Mouse (Mus musculus) embryonic stem cell, embryonic (primary cell): ENCODE results near the gene Osbpl10.

Source experiments
- CTCF ChIA-PET, 4 experiments: fragments of 300-600 bp in 2 of 4; fragments of 350-600 bp in 2 of 4; sonication (Branson Sonifier 250); formaldehyde crosslinking; loops; one replicate each; lab custom pipeline; 2022; ENCODE audit warnings: inconsistent platforms in 2 of 4; lab: Charles Lee
- POLR2A ChIA-PET, 4 experiments: fragments of 300-600 bp in 2 of 4; fragments of 350-600 bp in 2 of 4; sonication (Branson Sonifier 250); formaldehyde crosslinking; loops; one replicate each; lab custom pipeline; 2022; ENCODE audit warnings: antibody characterized with exemption in 4 of 4, inconsistent platforms in 1 of 4; lab: Charles Lee

The Osbpl10 gene

DNA sequence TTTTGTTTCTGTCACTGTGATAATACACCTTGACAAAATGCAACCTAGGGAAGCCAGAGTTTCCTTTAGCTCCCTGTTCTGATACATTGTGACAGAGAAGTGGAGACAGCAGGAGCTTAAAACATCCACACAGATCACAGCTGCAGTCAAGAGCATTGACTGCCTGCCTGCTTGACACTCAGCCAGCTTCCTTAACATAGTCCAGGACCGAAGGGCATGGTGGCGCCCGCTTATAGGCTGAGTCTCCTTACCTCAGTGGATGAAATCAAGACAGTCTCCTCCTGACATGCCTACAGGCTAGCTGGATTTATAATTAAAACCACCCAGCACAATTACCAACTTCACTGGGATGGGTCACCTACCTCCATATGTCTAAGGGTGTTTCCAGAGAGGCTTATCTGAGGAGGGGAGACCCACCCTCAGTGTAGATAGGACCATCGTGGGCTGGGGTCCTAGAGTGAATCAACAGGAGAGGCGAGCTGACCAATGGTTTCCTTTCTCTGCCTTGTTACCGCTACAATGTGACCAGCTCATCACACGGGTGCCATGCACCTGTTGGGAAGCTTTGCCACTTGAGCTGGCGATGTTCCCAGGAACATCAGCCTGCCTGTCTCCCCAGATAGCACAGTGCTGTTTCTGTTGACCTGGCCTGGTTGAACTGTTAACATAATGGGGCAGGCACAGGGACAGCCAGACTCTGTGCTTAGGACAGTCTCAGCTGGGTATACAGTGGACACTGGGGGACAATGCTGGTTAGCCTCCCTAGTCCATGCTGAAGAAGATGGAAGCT, 76.9 kb downstream of the Osbpl10 start:
- ChIA-PET CTCF (interaction anchor here in 1 of 4 experiments (1.0 to 2.1 kb wide), 2 partner anchors 10 to 33 kb away, joined by 3 to 7 read pairs; no protein-coding TSS in a partner anchor), POLR2A (interaction anchor here in 3 of 4 experiments (0.7 to 2.1 kb wide), 10 partner anchors 9 to 326 kb away, joined by 3 to 7 read pairs (median 3); no protein-coding TSS in a partner anchor)

DNA sequence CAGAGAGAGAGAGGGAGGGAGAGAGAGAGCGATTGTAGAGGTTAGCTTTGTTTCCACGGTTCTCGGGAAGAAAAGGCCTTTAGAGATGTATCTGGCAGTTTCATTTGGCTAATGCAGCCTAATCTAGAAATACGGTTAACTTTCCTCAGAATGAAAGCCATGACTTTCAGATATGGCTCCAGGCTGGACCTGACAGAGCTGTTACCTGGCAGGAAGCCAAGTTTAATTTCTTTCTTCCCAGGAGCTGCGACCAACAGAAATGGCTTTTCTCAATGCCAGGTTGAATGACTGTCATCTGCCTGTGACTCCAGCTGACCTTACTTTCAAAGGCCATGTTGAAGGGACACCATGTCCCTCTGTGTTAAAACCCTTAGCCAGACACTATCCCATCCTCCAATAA, 80.4 kb downstream of the Osbpl10 start:
- POLR2A ChIA-PET, result interaction anchor here in 1 of 4 experiments (1.5 kb wide), 1 partner anchor 21 kb away, joined by 3 read pairs; no protein-coding TSS in a partner anchor
- CTCF ChIA-PET, result interaction anchor here in 2 of 4 experiments (0.6 to 0.7 kb wide), 2 partner anchors 14 to 972 kb away, joined by 3 to 7 read pairs; no protein-coding TSS in a partner anchor

DNA sequence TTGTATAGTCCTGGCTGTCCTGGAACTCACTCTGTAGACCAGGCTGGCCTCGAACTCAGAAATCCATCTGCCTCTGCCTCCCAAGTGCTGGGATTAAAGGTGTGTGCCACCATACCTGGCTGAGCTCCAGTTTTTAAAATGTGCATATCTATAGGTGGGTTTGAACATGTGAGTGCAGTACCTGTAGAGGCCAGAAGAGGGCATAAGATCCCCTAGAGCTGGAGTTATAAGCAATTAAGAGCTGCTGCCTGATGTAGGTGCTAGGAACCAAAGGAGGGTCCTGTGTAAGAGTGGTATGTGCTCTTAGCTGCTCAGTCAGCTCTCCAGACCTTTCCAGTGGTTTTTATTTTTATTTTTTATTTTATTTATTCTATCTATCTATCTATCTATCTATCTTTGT, 86.5 kb downstream of the Osbpl10 start:
- POLR2A ChIA-PET, result interaction anchor here in 2 of 4 experiments (0.6 to 1.4 kb wide), 5 partner anchors 10 to 102 kb away, joined by 3 to 4 read pairs (median 3); no protein-coding TSS in a partner anchor
- CTCF ChIA-PET, result interaction anchor here (0.6 to 2.8 kb wide), 19 partner anchors 9 to 1020 kb away, joined by 3 to 19 read pairs (median 4); partner anchors contain the start of gene Cmtm6 (in 1 of the 4)

DNA sequence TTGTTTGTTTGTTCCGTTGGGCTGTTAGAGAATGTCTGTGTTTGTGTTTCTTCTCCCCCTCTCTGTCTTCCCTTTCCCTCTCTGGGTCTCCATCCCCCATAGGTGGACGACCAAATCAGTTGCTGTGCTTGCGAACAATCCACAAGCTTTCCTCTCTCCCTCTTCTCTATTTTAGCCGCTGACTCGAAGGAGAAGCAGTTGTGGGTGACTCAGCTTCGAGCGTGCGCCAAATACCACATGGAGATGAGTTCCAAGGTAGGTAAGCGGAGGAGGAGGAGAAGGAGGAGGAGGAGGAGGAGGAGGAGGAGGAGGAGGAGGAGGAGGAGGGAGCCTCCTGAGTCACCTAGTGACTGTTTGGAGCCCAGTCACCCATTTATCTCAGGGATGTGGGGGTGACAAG, 88.7 kb downstream of the Osbpl10 start:
- CTCF ChIA-PET, result interaction anchor here in 3 of 4 experiments (0.6 to 0.7 kb wide), 4 partner anchors 62 to 501 kb away, joined by 3 to 4 read pairs (median 3); no protein-coding TSS in a partner anchor

DNA sequence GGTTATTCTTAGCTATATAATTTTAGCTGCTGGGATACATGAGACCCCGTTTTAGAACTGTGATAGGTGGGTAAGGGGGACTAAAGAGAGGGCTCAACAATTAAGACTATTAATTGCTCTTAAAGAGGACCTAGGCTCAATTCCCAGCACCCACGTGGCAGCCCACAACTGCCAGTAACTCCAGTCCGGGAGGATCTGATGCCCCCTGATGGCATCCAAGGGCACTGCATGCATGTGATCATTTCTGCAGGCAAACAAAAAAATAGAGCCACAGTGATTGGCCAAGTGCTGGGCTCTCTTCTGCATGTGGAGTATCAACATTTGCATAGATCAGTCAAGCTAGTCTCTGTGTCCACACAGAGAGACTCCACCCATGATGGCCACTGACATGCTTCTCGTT, 96.8 kb downstream of the Osbpl10 start:
- ChIA-PET POLR2A (interaction anchor here in 1 of 4 experiments (1.3 kb wide), 1 partner anchor 13 kb away, joined by 3 read pairs; no protein-coding TSS in a partner anchor), CTCF (interaction anchor here in 3 of 4 experiments (0.8 to 2.3 kb wide), 5 partner anchors 10 to 13 kb away, joined by 3 to 16 read pairs (median 4); no protein-coding TSS in a partner anchor)

More for the DNA sequence above, 88.7 kb downstream of the Osbpl10 start:
- POLR2A ChIA-PET, result interaction anchor here in 2 of 4 experiments (0.6 to 1.6 kb wide), 3 partner anchors 12 to 87 kb away, joined by 3 to 6 read pairs (median 5); no protein-coding TSS in a partner anchor

DNA sequence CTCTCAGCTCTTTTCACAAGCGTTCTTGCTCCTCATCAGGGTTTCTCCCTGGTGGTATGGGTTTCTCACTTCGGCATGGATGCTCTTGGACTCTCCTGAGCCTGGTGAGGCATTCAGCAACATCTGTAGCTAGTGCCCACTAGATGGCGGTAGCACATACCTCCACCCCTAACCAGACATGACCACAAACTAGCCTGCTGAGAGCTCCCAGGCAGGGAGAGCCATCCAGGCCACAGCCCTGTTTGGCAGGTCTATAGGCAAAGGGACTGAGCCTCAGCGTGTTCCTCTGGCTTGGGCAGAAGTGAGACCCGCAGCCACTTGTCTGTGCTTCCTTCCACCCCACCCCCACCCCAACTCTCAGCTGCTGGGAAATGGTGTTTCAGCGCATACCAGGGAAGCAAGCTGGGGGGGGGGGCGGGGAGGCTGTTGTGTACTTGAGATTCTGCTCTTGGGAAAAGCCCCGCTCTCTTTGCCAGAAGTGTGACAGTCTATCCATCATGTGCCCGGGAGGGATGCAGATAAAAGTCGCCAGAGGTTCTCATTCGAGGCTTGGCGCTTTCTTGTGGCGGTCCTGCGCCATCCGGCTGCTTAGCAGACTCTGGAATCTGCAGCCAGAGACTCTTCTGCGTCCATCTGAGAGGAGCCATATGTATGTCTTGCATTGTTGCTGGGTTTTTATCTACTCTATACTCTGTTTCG, 110.1 kb downstream of the Osbpl10 start:
- POLR2A ChIA-PET, result interaction anchor here (0.6 to 1.3 kb wide), 26 partner anchors 11 to 1181 kb away, joined by 3 to 9 read pairs (median 3); partner anchors contain the start of gene Stt3b (in 1 of the 4)
- CTCF ChIA-PET, result interaction anchor here (0.5 to 2.6 kb wide), 87 partner anchors 8 to 1733 kb away, joined by 3 to 19 read pairs (median 4); partner anchors contain the start of genes Cmtm6 (in 1 of the 4) and Stt3b (in 1 of the 4)

DNA sequence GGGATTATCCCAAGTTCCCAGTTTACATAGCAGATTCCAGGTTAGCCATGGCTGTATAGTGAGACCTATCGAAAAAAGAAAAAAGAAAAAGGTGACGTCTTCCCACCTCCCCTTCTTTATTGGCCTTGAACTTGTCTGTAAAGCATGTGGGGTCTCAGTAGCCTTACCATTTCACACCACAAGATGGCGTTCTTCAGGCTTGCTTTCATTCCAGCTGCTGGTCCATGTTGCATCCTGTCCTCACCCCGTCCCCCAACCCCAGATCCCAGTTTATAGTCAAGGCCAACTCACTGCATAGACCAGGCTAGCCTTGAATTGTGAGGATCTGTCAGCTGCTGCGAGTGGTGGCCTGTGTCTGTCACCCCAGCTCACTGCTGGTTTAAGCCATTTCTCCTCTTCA, 111.3 kb downstream of the Osbpl10 start:
- ChIA-PET CTCF (interaction anchor here in 3 of 4 experiments (0.6 to 2.6 kb wide), 7 partner anchors 8 to 156 kb away, joined by 3 to 15 read pairs (median 6); no protein-coding TSS in a partner anchor), POLR2A (interaction anchor here in 1 of 4 experiments (0.7 to 1.3 kb wide), 4 partner anchors 14 to 126 kb away, joined by 3 to 4 read pairs (median 4); no protein-coding TSS in a partner anchor)

DNA sequence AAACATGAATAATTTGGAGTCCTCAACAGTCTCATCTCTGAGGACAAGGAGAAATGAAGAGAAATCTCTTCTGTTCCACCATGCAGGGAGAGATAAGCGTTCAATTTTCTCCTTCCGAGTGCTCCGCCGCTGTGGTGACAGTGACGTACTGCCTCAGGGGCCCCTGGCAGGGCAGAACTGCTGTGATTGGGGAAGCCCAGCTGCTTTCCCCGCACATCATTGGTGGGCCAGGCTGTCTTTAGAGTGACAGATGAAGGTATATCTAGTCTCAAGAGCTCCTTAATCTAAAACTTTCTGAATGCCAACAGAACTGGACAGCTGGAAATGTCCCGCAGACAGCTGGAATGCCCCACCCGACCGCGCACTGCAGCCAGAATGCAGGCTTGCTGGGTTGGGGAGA, 118.1 kb downstream of the Osbpl10 start:
- ChIA-PET CTCF (interaction anchor here in 3 of 4 experiments (0.5 to 2.1 kb wide), 4 partner anchors 8 to 103 kb away, joined by 3 to 10 read pairs (median 5); no protein-coding TSS in a partner anchor), POLR2A (interaction anchor here in 2 of 4 experiments (1.0 to 1.6 kb wide), 2 partner anchors 9 to 10 kb away, joined by 4 read pairs; no protein-coding TSS in a partner anchor)

DNA sequence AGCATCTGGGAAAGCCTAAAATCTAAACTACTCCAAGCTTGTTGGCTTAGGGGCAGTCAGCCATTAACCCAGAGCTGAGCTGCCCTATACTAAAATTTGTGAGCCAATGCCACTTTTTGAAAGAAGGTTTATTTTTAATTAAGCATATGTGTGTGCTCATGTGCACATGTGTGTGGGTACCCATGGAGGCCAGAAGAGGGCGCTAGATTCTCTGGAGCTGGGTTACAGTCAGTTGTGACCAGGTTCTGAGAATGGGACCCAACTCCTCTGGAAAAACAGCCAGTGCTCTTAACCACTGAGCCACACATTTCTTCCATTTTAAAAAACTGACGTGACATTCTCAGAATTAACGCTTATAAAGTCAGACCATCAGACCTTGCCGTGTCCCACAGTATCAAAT, 119.0 kb downstream of the Osbpl10 start:
- ChIA-PET CTCF (interaction anchor here in 3 of 4 experiments (0.5 to 2.1 kb wide), 4 partner anchors 9 to 36 kb away, joined by 4 to 10 read pairs (median 6); no protein-coding TSS in a partner anchor), POLR2A (interaction anchor here in 3 of 4 experiments (0.6 to 1.6 kb wide), 3 partner anchors 8 to 310 kb away, joined by 3 to 4 read pairs (median 4); no protein-coding TSS in a partner anchor)

DNA sequence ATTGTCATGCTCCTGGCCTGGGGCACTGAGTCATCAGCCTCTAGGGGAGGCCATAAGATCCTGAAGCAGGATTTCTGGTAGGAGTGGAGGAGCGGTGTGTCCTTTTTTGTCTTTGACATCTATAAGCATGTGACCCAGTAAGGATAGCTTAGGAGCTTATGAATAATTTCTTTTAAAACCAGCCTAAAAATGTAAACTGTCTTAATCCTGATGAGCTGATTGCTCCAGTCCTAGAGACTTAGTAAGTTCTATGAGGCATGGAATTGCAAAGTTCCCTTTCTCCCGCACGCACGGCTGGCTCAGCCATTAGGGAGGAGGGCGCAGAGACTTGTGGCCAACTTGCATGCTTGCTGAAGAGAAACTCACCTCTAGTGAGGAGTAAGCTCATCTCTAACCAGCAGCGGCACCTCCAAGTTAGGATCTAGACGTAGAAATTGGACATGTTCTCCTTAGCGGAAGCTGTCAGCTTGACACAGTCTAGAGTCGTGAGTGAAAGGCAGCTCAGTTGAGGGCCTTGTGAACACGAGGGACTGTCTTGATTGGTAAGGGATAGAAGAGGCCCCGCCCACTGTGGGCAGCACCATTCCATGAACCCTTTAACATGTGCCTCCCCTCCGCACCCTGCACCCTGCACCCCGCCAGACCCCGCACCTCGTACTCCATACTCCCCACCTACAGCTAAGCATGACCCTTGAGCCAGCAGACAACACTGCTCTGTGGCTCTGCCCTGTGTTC, 122.0 kb downstream of the Osbpl10 start:
- ChIA-PET POLR2A (interaction anchor here in 2 of 4 experiments (0.5 to 0.8 kb wide), 2 partner anchors 14 to 257 kb away, joined by 3 read pairs; partner anchors contain the start of gene Cmtm8 (in 1 of the 2)), CTCF (interaction anchor here in 3 of 4 experiments (0.6 to 3.4 kb wide), 7 partner anchors 11 to 193 kb away, joined by 3 to 15 read pairs (median 4); no protein-coding TSS in a partner anchor)

DNA sequence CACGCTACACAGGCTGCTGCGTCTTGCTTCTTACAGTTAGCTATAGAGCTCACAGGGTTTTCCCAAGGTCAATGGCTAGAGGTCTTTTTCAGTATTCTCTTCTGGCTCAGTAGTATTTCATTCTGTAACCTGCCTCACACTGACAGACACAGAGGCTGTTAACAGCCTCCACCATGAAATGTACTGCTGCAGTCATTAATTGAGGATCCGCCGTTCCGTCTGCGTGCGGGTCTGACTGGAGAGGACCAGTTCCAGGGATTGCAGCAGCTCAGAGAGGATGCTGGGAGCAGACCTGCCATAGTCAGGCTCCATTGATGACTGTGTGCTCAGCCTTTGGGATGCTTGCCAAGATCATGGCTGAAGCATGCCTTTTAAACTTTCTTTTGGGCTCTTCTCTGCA, 129.1 kb downstream of the Osbpl10 start:
- ChIA-PET POLR2A (interaction anchor here in 3 of 4 experiments (0.6 to 2.0 kb wide), 8 partner anchors 13 to 740 kb away, joined by 3 to 9 read pairs (median 4); partner anchors contain the start of gene Stt3b (in 1 of the 3)), CTCF (interaction anchor here in 3 of 4 experiments (0.6 to 1.9 kb wide), 7 partner anchors 12 to 630 kb away, joined by 3 to 7 read pairs (median 3); partner anchors contain the start of gene Stt3b (in 1 of the 3))

DNA sequence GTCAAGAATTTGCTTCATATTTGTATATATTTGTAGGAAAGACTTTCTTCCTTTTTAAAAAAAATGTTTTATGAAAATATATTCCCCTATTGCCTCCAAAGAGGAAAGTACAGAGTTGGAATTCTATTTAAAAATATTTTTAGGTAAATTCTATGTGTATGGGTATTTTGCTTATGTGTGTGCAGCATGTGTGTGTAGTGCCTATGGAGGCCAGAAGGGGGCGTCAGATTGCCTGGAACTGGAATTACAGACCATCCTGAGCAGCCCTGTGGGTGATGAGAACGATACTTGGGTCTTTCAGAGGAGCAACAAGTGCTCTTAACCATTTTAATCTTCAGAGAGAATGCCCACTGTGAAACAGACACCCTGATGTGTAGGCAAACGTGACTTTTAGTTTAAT, 132.3 kb downstream of the Osbpl10 start:
- POLR2A ChIA-PET, result no interaction called here
- CTCF ChIA-PET, result no interaction called here

DNA sequence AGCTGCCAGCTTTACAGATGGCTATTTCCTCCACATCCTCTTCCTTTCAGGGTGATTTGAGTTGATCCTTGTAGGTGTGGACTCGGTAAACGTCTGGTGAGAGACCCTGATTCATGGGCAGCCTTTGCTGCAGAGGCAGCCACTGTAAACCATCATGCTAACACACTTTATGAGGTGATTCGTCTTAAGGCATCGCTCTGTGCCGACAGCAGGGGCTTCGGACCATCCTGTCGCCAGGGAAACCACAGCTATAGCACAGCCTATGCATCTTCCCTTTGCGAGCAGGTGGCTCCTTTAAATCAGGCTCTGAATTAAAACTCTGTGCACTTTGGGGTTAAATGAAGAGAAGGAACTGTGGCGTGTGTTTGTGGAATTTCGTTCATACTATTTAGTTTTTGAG, 138.9 kb downstream of the Osbpl10 start:
- ChIA-PET POLR2A (interaction anchor here in 1 of 4 experiments (1.4 kb wide), 1 partner anchor 52 kb away, joined by 3 read pairs; no protein-coding TSS in a partner anchor), CTCF (interaction anchor here in 2 of 4 experiments (0.5 to 0.6 kb wide), 3 partner anchors 97 to 177 kb away, joined by 3 read pairs; no protein-coding TSS in a partner anchor)

DNA sequence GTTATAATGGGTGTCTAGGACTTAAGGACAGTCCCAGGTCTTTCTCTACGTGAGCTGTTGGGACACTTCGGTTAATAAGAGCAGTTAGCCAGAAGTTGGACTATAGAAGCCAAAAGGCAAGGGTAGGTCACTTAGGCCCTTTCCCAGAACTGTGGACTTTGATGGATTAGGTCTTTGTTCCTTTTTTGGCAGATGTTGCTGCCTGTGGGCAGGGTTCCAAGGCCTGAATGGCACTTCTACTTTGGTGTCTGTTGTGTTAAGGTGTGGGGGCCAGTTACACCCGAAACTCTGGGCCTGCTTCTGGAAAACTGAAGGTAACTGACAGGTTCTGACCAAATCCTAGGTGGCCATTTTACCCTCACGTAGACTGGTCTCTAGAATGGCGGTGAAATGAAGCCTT, 141.9 kb downstream of the Osbpl10 start:
- ChIA-PET POLR2A (interaction anchor here in 2 of 4 experiments (0.6 to 1.2 kb wide), 2 partner anchors 187 to 546 kb away, joined by 3 read pairs; no protein-coding TSS in a partner anchor), CTCF (interaction anchor here in 1 of 4 experiments (1.0 kb wide), 1 partner anchor 32 kb away, joined by 4 read pairs; no protein-coding TSS in a partner anchor)

DNA sequence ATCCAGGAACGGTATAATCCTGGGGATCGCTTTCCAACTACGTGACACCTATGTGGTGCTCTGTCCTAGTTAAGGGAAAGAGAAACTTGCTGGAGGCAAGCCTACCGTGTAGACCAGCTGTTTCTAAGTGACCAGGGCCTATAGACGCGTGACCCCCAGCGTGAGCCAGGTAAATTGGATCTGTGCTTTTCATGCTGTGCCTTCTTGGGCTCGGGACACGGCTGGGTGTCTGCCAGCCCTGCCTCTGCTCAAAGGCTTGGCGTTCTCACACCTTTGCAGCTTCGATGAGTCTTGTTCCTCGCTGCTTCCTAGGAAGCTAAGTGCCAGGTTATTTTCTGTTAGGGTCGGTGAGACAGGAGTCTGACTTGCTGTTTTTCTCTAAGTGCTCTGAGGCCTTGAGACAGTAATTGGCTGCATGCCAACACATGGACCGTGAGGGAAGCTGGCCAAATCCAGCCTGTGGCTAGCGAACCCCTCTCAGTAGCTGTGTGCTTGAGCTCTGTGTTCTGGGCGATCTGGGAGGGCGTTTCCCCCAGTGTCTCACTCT, 142.4 kb downstream of the Osbpl10 start:
- ChIA-PET POLR2A (interaction anchor here in 2 of 4 experiments (0.6 to 1.2 kb wide), 3 partner anchors 66 to 547 kb away, joined by 3 read pairs; no protein-coding TSS in a partner anchor), CTCF (interaction anchor here in 1 of 4 experiments (1.0 kb wide), 1 partner anchor 33 kb away, joined by 4 read pairs; no protein-coding TSS in a partner anchor)

DNA sequence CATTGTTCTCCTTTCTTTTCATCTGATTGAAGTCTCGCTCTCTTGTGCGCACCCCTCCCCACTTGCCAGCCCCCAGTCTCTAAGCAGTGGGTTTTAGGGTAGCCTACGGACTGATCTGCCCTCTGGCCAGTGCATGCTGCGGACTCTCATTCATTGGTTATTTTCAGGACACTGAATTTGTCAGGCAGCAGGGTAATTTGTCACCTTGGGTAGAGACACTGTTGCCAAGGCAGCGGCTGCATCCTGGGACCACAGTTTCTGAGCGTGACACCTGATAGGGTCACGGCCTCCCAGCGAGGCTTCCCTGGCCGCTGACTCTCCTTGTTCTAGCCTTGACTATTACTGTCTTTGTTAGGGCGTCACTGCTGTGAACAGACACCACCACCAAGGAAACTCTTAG, 149.0 kb downstream of the Osbpl10 start:
- POLR2A ChIA-PET, result no interaction called here
- CTCF ChIA-PET, result no interaction called here
